Mouse (Mus musculus): ENCODE data around the gene Gucy1b1.

DNA sequence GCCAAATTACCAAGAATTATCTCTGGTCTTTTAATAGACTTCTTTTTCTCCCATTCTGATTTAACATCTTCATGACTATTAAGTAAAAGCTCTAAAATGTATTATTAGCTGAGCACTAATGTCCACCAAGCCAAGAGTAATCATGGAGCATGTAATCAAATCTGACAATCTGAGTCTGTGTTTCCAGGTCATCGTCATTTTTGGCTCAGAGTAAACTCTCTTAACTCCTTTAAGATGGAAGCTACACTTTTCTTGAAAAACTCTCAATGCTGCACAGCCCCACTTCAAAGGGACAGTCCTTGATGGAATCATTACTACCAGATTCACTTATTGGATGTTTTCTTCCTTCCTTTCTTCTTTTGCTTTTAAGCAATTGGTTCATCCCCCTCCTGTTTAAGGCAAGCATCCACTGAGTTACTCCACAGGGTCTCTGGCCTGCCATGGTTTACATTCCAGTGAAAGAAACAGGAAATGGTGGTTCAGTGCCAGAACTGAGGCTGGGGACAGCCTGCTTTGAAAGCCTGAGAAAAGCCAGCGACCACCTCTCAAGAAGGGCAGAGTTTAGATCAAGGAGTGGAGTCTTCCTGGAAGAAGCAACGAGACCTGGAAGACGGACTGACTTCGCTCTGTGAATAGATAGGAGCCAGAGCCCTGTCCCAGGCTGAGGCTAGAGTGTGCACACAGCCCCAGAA, 20.1 kb downstream of the Gucy1b1 start:
- TF ChIP-seq GATA1 (IDR thresholded peaks at IDR 0.05; ENCODE audit: low read length) (no peak), TAL1 (IDR thresholded peaks at IDR 0.05; ENCODE audit: low read length) (no peak)

All from erythroblast, embryonic 14.5 days (primary cell).